Mouse (Mus musculus) heart, postnatal 0 days (tissue): ENCODE measurements at regions not wholly inside any gene's neighbourhood (a gene's known extent, or its start where the extent isn't known, plus 50 kb on each side); places are given as distances from the start of the nearest gene placed in this dataset.
"Not testable (repeated sequence)": the region's sequence is repeated elsewhere in the genome, so short reads cannot be mapped to it uniquely, and the experiment has no call there.

Source experiments
- ATAC-seq: fragments of 200-750 bp; cut with Nextera tagmentation; 2 replicates; pipeline ENCODE4 v1.8.0; 2017; ENCODE audit warnings: low read depth, moderate number of reproducible peaks, moderate library complexity; ENCODE audit not compliant: insufficient read depth
- DNase-seq: peaks from one replicate; pipeline ENCODE4 v3.0.0-alpha.2; 2016; ENCODE audit warnings: low spot score
- H3K27ac ChIP-seq: fragments of 300-500 bp; sonication (generic); 2 replicates; pipeline ENCODE4 v1.5.1; 2014; ENCODE audit warnings: low read depth, mild to moderate bottlenecking
- H3K27me3 ChIP-seq: fragments of 300-500 bp; sonication (generic); 2 replicates; pipeline ENCODE4 v1.6.1; 2014; ENCODE audit warnings: low read length, mixed read lengths; ENCODE audit not compliant: control insufficient read depth, insufficient read depth
- H3K36me3 ChIP-seq: fragments of 300-500 bp; sonication (generic); replicated peaks from 2 replicates; pipeline ENCODE4 v1.6.1; 2014; ENCODE audit warnings: low read length, mixed read lengths; ENCODE audit not compliant: control insufficient read depth, insufficient read depth
- H3K4me1 ChIP-seq: fragments of 300-500 bp; sonication (generic); 2 replicates; pipeline ENCODE4 v1.6.1; 2014; ENCODE audit warnings: antibody characterized with exemption; ENCODE audit not compliant: control insufficient read depth, insufficient read depth
- H3K4me2 ChIP-seq: fragments of 300-500 bp; sonication (generic); 2 replicates; pipeline ENCODE4 v1.6.1; 2014; ENCODE audit warnings: low read depth, mild to moderate bottlenecking, low read length, moderate library complexity
- H3K4me3 ChIP-seq: fragments of 300-500 bp; sonication (generic); 2 replicates; pipeline ENCODE4 v1.5.1; 2014; ENCODE audit warnings: low read depth, low read length
- H3K9ac ChIP-seq: fragments of 300-500 bp; sonication (generic); replicated peaks from 2 replicates; pipeline ENCODE4 v1.6.1; 2014; ENCODE audit warnings: low read depth, low read length, mixed read lengths
- H3K9me3 ChIP-seq: fragments of 300-500 bp; sonication (generic); replicated peaks from 2 replicates; pipeline ENCODE4 v1.6.1; 2016; ENCODE audit warnings: low read length; ENCODE audit not compliant: control insufficient read depth
- CTCF ChIP-seq: IDR thresholded peaks from 2 replicates; pipeline ENCODE4 v1.5.1; 2016; ENCODE audit warnings: antibody characterized with exemption, control low read depth, low read depth
- EP300 ChIP-seq: IDR thresholded peaks from 2 replicates; pipeline ENCODE4 v1.6.1; 2016; ENCODE audit warnings: antibody characterized with exemption, low read depth
- WGBS: fragments of 180-500 bp; shearing (Covaris S2); extraction: QIAGEN DNeasy Blood & Tissue Kit; methylation state at CpG from one replicate; pipeline ENCODE4 v1.1.7; 2014; 5-methylcytosine and 5-hydroxymethylcytosine counted together

- no peaks in the 10 kb centered on the region for H3K36me3 ChIP-seq
- no peak overlapping the region for H3K4me3 ChIP-seq
- no peaks in the 10 kb centered on the region for H3K27me3 ChIP-seq
- ATAC-seq: no peak
- H3K27ac ChIP-seq: no peak overlapping the region
- H3K9me3 ChIP-seq: no peaks in the 10 kb centered on the region
- 0 out of 2 replicates have a peak, but pooled peaks cover 6% of the 10 kb centered on the region for H3K4me1 ChIP-seq
- no peak for DNase-seq
- TF ChIP-seq EP300 (no peak), CTCF (no peak)
- no peak overlapping the region for H3K4me2 ChIP-seq
- H3K9ac ChIP-seq: no peak overlapping the region
Observed at GRCm38 (mm10) chr2:78284806-78285205, 338.6 kb upstream of the Cwc22 start.

GRCm38 (mm10) chr2:78283605-78284004, 337.4 kb upstream of the Cwc22 start:
- Histone ChIP-seq H3K4me1 (0 out of 2 replicates have a peak, but pooled peaks cover 6% of the 10 kb centered on the region), H3K9ac (no peak overlapping the region), H3K27me3 (no peaks in the 10 kb centered on the region), H3K27ac (0 out of 2 replicates have a peak overlapping the region, but pooled peaks have one; percentile 15), H3K4me2 (no peak overlapping the region), H3K9me3 (no peaks in the 10 kb centered on the region), H3K4me3 (no peak overlapping the region), H3K36me3 (no peaks in the 10 kb centered on the region)
- peak; percentile 27 for DNase-seq
- no peak for TF ChIP-seq CTCF
- TF ChIP-seq EP300: no peak
- peak; percentile 60 for ATAC-seq
- 25% methylated on average over 4 of the region's 4 CpGs for WGBS

GRCm38 (mm10) chr2:78281846-78282245, 335.7 kb upstream of the Cwc22 start:
- H3K4me3 ChIP-seq, H3K9me3 ChIP-seq, H3K27ac ChIP-seq, H3K9ac ChIP-seq, ATAC-seq, H3K36me3 ChIP-seq, H3K4me1 ChIP-seq, DNase-seq, H3K4me2 ChIP-seq, H3K27me3 ChIP-seq: not testable (repeated sequence)
- 77% methylated on average over 6 of the region's 6 CpGs for WGBS

GRCm38 (mm10) chr2:78280219-78280915, 334.2 kb upstream of the Cwc22 start:
- Histone ChIP-seq H3K9me3 (no peaks in the 10 kb centered on the region), H3K4me1 (0 out of 2 replicates have a peak, but pooled peaks cover 6% of the 10 kb centered on the region), H3K4me3 (no peak overlapping the region), H3K4me2 (no peak overlapping the region), H3K27me3 (no peaks in the 10 kb centered on the region), H3K27ac (no peak overlapping the region; the same call in 1 of the 2 replicates), H3K36me3 (no peaks in the 10 kb centered on the region), H3K9ac (no peak overlapping the region)
- WGBS: 60% methylated on average over 5 of the region's 5 CpGs
- TF ChIP-seq CTCF (no peak), EP300 (no peak)
- DNase-seq (no peak), ATAC-seq (no peak)

GRCm38 (mm10) chr2:78279382-78280056, 333.3 kb upstream of the Cwc22 start:
- 63% methylated on average over 5 of the region's 5 CpGs for WGBS
- Histone ChIP-seq H3K27ac (no peak overlapping the region), H3K36me3 (no peaks in the 10 kb centered on the region), H3K4me1 (0 out of 2 replicates have a peak, but pooled peaks cover 6% of the 10 kb centered on the region), H3K9me3 (no peaks in the 10 kb centered on the region), H3K4me3 (no peak overlapping the region), H3K4me2 (no peak overlapping the region), H3K9ac (no peak overlapping the region), H3K27me3 (no peaks in the 10 kb centered on the region)
- ATAC-seq (no peak), DNase-seq (no peak)
- TF ChIP-seq CTCF (no peak), EP300 (no peak)
